Mouse (Mus musculus) layer of hippocampus, adult 2 months (tissue): ENCODE data around the gene Ccn2. TPM values are rescaled to one million over a fixed set of nuclear protein-coding genes. Genes with fewer than 3 reads are reported as not detected.

Experiments used
- DNase-seq, 2 experiments: peaks; one replicate each; pipeline ENCODE4 v3.0.0; 2022; ENCODE audit warnings: low spot score in 2 of 2
- H3K27ac ChIP-seq: fragments of 200-600 bp; 2 replicates; pipeline ENCODE4 v1.8.1; 2022
- H3K4me3 ChIP-seq: fragments of 200-600 bp; 2 replicates; pipeline ENCODE4 v1.8.1; 2022; ENCODE audit warnings: mild to moderate bottlenecking
- CTCF ChIP-seq: fragments of 200-600 bp; conservative IDR thresholded peaks from 2 replicates; pipeline ENCODE4 v1.8.1; 2022; ENCODE audit warnings: antibody characterized with exemption, mild to moderate bottlenecking, moderate library complexity
- total RNA-seq, 2 experiments: library from RNA; stranded (reverse); gene quantifications; 2 replicates each; pipeline ENCODE4 v1.2.3; 2021

Gene Ccn2
- total RNA-seq, 2 experiments from 2014 or later, result 8.5 to 9.7 TPM

- no peak for TF ChIP-seq CTCF
- no peak overlapping the region for H3K4me3 ChIP-seq
- DNase-seq, result no peak
- H3K27ac ChIP-seq, result no peak overlapping the region
These were observed 3.5 kb upstream of the Ccn2 start for GRCm38 (mm10) chr10:24591741-24592140.

- no peak for DNase-seq
- Histone ChIP-seq H3K4me3 (no peak overlapping the region), H3K27ac (no peak overlapping the region)
- TF ChIP-seq CTCF, result no peak
These were observed 2.9 kb upstream of the Ccn2 start for GRCm38 (mm10) chr10:24592318-24592717.

- Histone ChIP-seq H3K4me3 (no peak overlapping the region), H3K27ac (no peak overlapping the region)
- DNase-seq, result no peak
- no peak for TF ChIP-seq CTCF
These were observed 2.3 kb upstream of the Ccn2 start for GRCm38 (mm10) chr10:24592969-24593368.

- Histone ChIP-seq H3K27ac (no peak overlapping the region), H3K4me3 (no peak overlapping the region)
- DNase-seq, result no peak
- TF ChIP-seq CTCF, result no peak
These were observed 1.7 kb upstream of the Ccn2 start for GRCm38 (mm10) chr10:24593556-24593955.

GRCm38 (mm10) chr10:24596003-24596868, 994 bp downstream of the Ccn2 start:
- no peak for DNase-seq
- Histone ChIP-seq H3K4me3 (peak overlapping the region; percentile 62), H3K27ac (peak overlapping the region; percentile 55; the same call in 1 of the 2 replicates)
- TF ChIP-seq CTCF, result no peak

- no peak for TF ChIP-seq CTCF
- peak overlapping the region; percentile 20; the same call in 1 of the 2 replicates for H3K4me3 ChIP-seq
- no peak for DNase-seq
- no peak overlapping the region for H3K27ac ChIP-seq
These were observed 1.7 kb downstream of the Ccn2 start for GRCm38 (mm10) chr10:24596869-24597339.

- TF ChIP-seq CTCF, result no peak
- Histone ChIP-seq H3K27ac (no peak overlapping the region), H3K4me3 (no peak overlapping the region)
- DNase-seq, result no peak
These were observed 2.5 kb downstream of the Ccn2 start for GRCm38 (mm10) chr10:24597789-24598188.

GRCm38 (mm10) chr10:24598693-24599092, 3.5 kb downstream of the Ccn2 start:
- no peak overlapping the region for H3K4me3 ChIP-seq
- TF ChIP-seq CTCF, result no peak
- no peak for DNase-seq
- H3K27ac ChIP-seq, result no peak overlapping the region

- H3K27ac ChIP-seq, result no peak overlapping the region
- H3K4me3 ChIP-seq, result no peak overlapping the region
- TF ChIP-seq CTCF, result no peak
- no peak for DNase-seq
These were observed 4.6 kb downstream of the Ccn2 start for GRCm38 (mm10) chr10:24599802-24600201.

- no peak for TF ChIP-seq CTCF
- H3K27ac ChIP-seq, result no peak overlapping the region
These were observed 7.8 kb downstream of the Ccn2 start for GRCm38 (mm10) chr10:24603035-24603434.

GRCm38 (mm10) chr10:24603727-24604126, 8.5 kb downstream of the Ccn2 start:
- no peak for DNase-seq
- Histone ChIP-seq H3K27ac (no peak overlapping the region), H3K4me3 (no peak overlapping the region)
- no peak for TF ChIP-seq CTCF

More at GRCm38 (mm10) chr10:24603035-24603434, 7.8 kb downstream of the Ccn2 start:
- no peak overlapping the region for H3K4me3 ChIP-seq
- DNase-seq, result no peak

GRCm38 (mm10) chr10:24609146-24609545, 13.9 kb downstream of the Ccn2 start:
- no peak overlapping the region for H3K27ac ChIP-seq
- no peak for TF ChIP-seq CTCF
- H3K4me3 ChIP-seq, result no peak overlapping the region
- no peak for DNase-seq

- DNase-seq, result no peak
- Histone ChIP-seq H3K27ac (no peak overlapping the region), H3K4me3 (no peak overlapping the region)
- TF ChIP-seq CTCF, result no peak
These were observed 14.5 kb downstream of the Ccn2 start for GRCm38 (mm10) chr10:24609766-24610165.

GRCm38 (mm10) chr10:24614726-24615125, 19.5 kb downstream of the Ccn2 start:
- no peak for TF ChIP-seq CTCF
- no peak for DNase-seq
- Histone ChIP-seq H3K27ac (no peak overlapping the region), H3K4me3 (no peak overlapping the region)
